Mouse (Mus musculus) kidney, adult 2 months (tissue): ENCODE measurements around the gene Btf3. TPM values are rescaled to one million over a fixed set of nuclear protein-coding genes. Genes with fewer than 3 reads are reported as not detected.

Source experiments
- DNase-seq: peaks from one replicate; pipeline ENCODE4 v3.0.0; 2021
- H3K27ac ChIP-seq: fragments of 200-500 bp; 2 replicates; pipeline ENCODE4 v1.5.1; 2012; ENCODE audit warnings: low read depth, low read length, control low read depth, inconsistent platforms; ENCODE audit not compliant: insufficient read depth
- H3K27me3 ChIP-seq: fragments of 200-500 bp; replicated peaks from 2 replicates; pipeline ENCODE4 v1.6.1; 2012; ENCODE audit warnings: mild to moderate bottlenecking, moderate library complexity, low read length, inconsistent platforms; ENCODE audit not compliant: control insufficient read depth, insufficient read depth
- H3K36me3 ChIP-seq: fragments of 200-500 bp; 2 replicates; pipeline ENCODE4 v1.6.1; 2012; ENCODE audit warnings: mild to moderate bottlenecking, moderate library complexity, low read length, inconsistent platforms; ENCODE audit not compliant: control insufficient read depth, insufficient read depth
- H3K4me1 ChIP-seq: fragments of 200-500 bp; 2 replicates; pipeline ENCODE4 v1.6.1; 2011; ENCODE audit warnings: low read length; ENCODE audit not compliant: control insufficient read depth, insufficient read depth
- H3K4me3 ChIP-seq: fragments of 200-500 bp; 2 replicates; pipeline ENCODE4 v1.5.1; 2011; ENCODE audit warnings: mild to moderate bottlenecking, low read depth, low read length, control low read depth; ENCODE audit not compliant: insufficient read depth
- CTCF ChIP-seq: fragments of 200-500 bp; conservative IDR thresholded peaks from 2 replicates; pipeline ENCODE4 v1.5.1; 2011; ENCODE audit warnings: low read depth, mild to moderate bottlenecking, control low read depth, low read length, moderate library complexity, mixed read lengths; ENCODE audit not compliant: insufficient read depth, insufficient read length
- POLR2A ChIP-seq: fragments of 200-500 bp; IDR thresholded peaks from one replicate; pipeline ENCODE4 v1.6.1; 2011; ENCODE audit warnings: low read depth, low read length, control low read depth
- WGBS: fragments of 180-500 bp; shearing (Covaris S2); methylation state at CpG from one replicate; pipeline ENCODE4 v1.1.7; 2018; 5-methylcytosine and 5-hydroxymethylcytosine counted together
- polyA plus RNA-seq: library from polyadenylated mRNA; depleted of rRNA; stranded (reverse); fragments of >200 nt; gene quantifications from 2 replicates; pipeline ENCODE4 v1.2.3, GENCODE M21; 2012; rRNA removed

Gene Btf3
- 153 and 173 TPM in 2 replicates for polyA plus RNA-seq

GRCm38 (mm10) chr13:98316480-98317245, at the start of gene Btf3:
Gene Btf3, minus strand, starts transcription at chr13:98317006.
- H3K36me3 ChIP-seq = peaks cover 9% of the 10 kb centered on the region
- H3K4me1 ChIP-seq = peaks cover 4% of the 10 kb centered on the region; the same call in 1 of the 2 replicates
- DNase-seq = peak; percentile 96
- TF ChIP-seq CTCF (no peak), POLR2A (peak; percentile 51)
- WGBS = under 1% methylated on average over 90 of the region's 90 CpGs
- H3K27me3 ChIP-seq = no peaks in the 10 kb centered on the region
- peak within 1 kb of the TSS; percentile 97 for H3K27ac ChIP-seq
- peak within 1 kb of the TSS; percentile 99 for H3K4me3 ChIP-seq

GRCm38 (mm10) chr13:98365766-98366421, 49.1 kb upstream of the Btf3 start:
- Histone ChIP-seq H3K4me1 (no peaks in the 10 kb centered on the region), H3K36me3 (no peaks in the 10 kb centered on the region), H3K27me3 (peaks cover 8% of the 10 kb centered on the region), H3K4me3 (peak overlapping the region; percentile 20; the same call in 1 of the 2 replicates), H3K27ac (no peak overlapping the region)
- no peak for TF ChIP-seq CTCF
- no peak for TF ChIP-seq POLR2A
- no peak for DNase-seq
- 1% methylated on average over 52 of the region's 52 CpGs for WGBS

DNA sequence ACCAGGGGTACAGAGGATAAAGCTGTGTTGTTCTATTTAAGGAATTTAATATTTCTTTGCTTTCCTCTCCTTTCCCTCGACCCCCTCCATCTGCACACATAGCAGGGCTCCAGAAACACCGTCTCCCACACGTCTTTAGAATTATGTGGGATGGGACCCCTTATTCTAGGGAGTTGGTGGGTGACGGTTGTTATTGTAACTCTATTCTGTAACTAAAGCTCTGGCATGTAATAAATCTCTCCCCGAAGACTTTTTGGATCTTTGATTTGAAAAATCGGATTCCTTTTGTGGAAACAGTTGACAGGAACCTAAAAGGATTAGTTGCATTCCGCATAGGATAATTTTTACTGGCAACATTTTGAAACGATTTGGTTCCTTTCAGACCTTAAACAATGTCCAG, 48.3 kb upstream of the Btf3 start:
- no peak for DNase-seq
- WGBS = 15% methylated on average over 8 of the region's 8 CpGs
- Histone ChIP-seq H3K4me1 (no peaks in the 10 kb centered on the region), H3K27me3 (peaks cover 10% of the 10 kb centered on the region), H3K4me3 (no peak overlapping the region), H3K36me3 (no peaks in the 10 kb centered on the region), H3K27ac (no peak overlapping the region)
- TF ChIP-seq CTCF (no peak), POLR2A (no peak)

GRCm38 (mm10) chr13:98363046-98363445, 46.2 kb upstream of the Btf3 start:
- no peaks in the 10 kb centered on the region for H3K4me1 ChIP-seq
- no peak overlapping the region for H3K4me3 ChIP-seq
- H3K27me3 ChIP-seq = peaks cover 7% of the 10 kb centered on the region
- DNase-seq = no peak
- TF ChIP-seq POLR2A (no peak), CTCF (no peak)
- H3K36me3 ChIP-seq = no peaks in the 10 kb centered on the region
- H3K27ac ChIP-seq = no peak overlapping the region
- 46% methylated on average over 4 of the region's 4 CpGs for WGBS

GRCm38 (mm10) chr13:98361161-98361560, 44.4 kb upstream of the Btf3 start:
- WGBS = 61% methylated on average over 5 of the region's 5 CpGs
- TF ChIP-seq POLR2A = no peak
- TF ChIP-seq CTCF = no peak

GRCm38 (mm10) chr13:98360391-98360790, 43.6 kb upstream of the Btf3 start:
- TF ChIP-seq POLR2A (no peak), CTCF (no peak)
- H3K4me3 ChIP-seq = no peak overlapping the region
- no peaks in the 10 kb centered on the region for H3K36me3 ChIP-seq
- H3K27ac ChIP-seq = no peak overlapping the region
- no peak for DNase-seq
- H3K27me3 ChIP-seq = peaks cover 16% of the 10 kb centered on the region
- WGBS = 20% methylated on average over 6 of the region's 6 CpGs
- H3K4me1 ChIP-seq = no peaks in the 10 kb centered on the region

More at GRCm38 (mm10) chr13:98361161-98361560, 44.4 kb upstream of the Btf3 start:
- Histone ChIP-seq H3K4me1 (no peaks in the 10 kb centered on the region), H3K36me3 (no peaks in the 10 kb centered on the region), H3K4me3 (no peak overlapping the region), H3K27ac (no peak overlapping the region), H3K27me3 (peaks cover 9% of the 10 kb centered on the region)
- DNase-seq = no peak

DNA sequence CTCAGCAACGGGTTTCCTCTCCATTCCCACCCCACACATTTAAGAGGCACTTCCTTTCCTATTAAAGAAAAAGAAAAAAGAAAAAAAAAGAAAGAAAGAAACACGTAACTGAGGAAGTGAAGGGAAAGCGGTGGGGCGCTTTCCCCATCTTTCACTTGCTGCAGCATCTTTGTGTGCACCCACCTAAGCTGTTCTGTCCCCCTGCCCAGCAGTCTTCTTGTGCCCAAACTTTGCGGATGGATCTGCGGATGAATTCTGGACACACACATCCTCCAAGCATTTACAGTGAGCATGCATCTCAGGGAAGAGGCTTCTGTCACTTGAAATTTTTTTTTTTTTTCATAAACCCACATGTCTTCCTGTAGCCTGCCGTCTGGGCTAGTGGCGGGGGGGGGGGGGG, 42.5 kb upstream of the Btf3 start:
- TF ChIP-seq CTCF = no peak
- no peak for TF ChIP-seq POLR2A
- no peaks in the 10 kb centered on the region for H3K4me1 ChIP-seq
- no peaks in the 10 kb centered on the region for H3K36me3 ChIP-seq
- WGBS = 16% methylated on average over 7 of the region's 8 CpGs
- no peak for DNase-seq
- H3K4me3 ChIP-seq = no peak overlapping the region
- peaks cover 21% of the 10 kb centered on the region for H3K27me3 ChIP-seq
- no peak overlapping the region for H3K27ac ChIP-seq
